Mouse (Mus musculus) right cerebral cortex, postnatal 36 days (tissue): ENCODE data around the gene Zfp341.
A peak's percentile ranks its signal among the peaks of the same experiment; 100 is the strongest.

Experiments
- DNase-seq, 2 experiments: peaks; one replicate each; pipeline ENCODE4 v3.0.0; 2022; ENCODE audit warnings: low spot score in 2 of 2, mixed read lengths in 1 of 2

The Zfp341 gene

GRCm38 (mm10) chr2:154676653-154677609 is 63.8 kb downstream of the Zfp341 start:
- no peak for DNase-seq

GRCm38 (mm10) chr2:154677651-154678139 is 64.6 kb downstream of the Zfp341 start:
- peak in 1 of 2 experiments; percentile 32 for DNase-seq

- no peak for DNase-seq
These were observed 65.9 kb downstream of the Zfp341 start for GRCm38 (mm10) chr2:154678995-154679394.

GRCm38 (mm10) chr2:154680337-154680736 is 67.2 kb downstream of the Zfp341 start:
- DNase-seq = no peak

- DNase-seq = no peak
These were observed 67.8 kb downstream of the Zfp341 start for GRCm38 (mm10) chr2:154680941-154681340.

GRCm38 (mm10) chr2:154682712-154683111 is 69.6 kb downstream of the Zfp341 start:
- no peak for DNase-seq

- no peak for DNase-seq
These were observed 71.9 kb downstream of the Zfp341 start for GRCm38 (mm10) chr2:154684901-154685470.

- no peak for DNase-seq
These were observed 72.7 kb downstream of the Zfp341 start for GRCm38 (mm10) chr2:154685772-154686171.

GRCm38 (mm10) chr2:154686819-154687218 is 73.7 kb downstream of the Zfp341 start:
- no peak for DNase-seq

GRCm38 (mm10) chr2:154689391-154689790 is 76.3 kb downstream of the Zfp341 start:
- DNase-seq = no peak

GRCm38 (mm10) chr2:154690959-154691358 is 77.9 kb downstream of the Zfp341 start:
- no peak for DNase-seq

GRCm38 (mm10) chr2:154693186-154693940 is 80.3 kb downstream of the Zfp341 start:
- DNase-seq = no peak

- no peak for DNase-seq
These were observed 80.8 kb downstream of the Zfp341 start for GRCm38 (mm10) chr2:154693941-154694256.

GRCm38 (mm10) chr2:154695690-154696089 is 82.6 kb downstream of the Zfp341 start:
- DNase-seq = no peak
